Mouse (Mus musculus) heart, adult 9 months (tissue): ENCODE data around the gene Cep78.
A peak's percentile ranks its signal among the peaks of the same experiment; 100 is the strongest.

Experiments
- DNase-seq, 2 experiments: peaks; one replicate each; pipeline ENCODE4 v3.0.0; 2022; ENCODE audit warnings: low spot score in 2 of 2

Cep78 gene

GRCm38 (mm10) chr19:15965082-15965481 is 19.7 kb downstream of the Cep78 start:
- DNase-seq: peak; percentile 9 to 26

GRCm38 (mm10) chr19:15964533-15964932 is 20.3 kb downstream of the Cep78 start:
- no peak for DNase-seq

- DNase-seq: no peak
These were observed 21.6 kb downstream of the Cep78 start for GRCm38 (mm10) chr19:15963011-15963695.

GRCm38 (mm10) chr19:15962313-15962712 is 22.5 kb downstream of the Cep78 start:
- no peak for DNase-seq

- no peak for DNase-seq
These were observed 34.6 kb downstream of the Cep78 start for GRCm38 (mm10) chr19:15950225-15950624.

- no peak for DNase-seq
These were observed 35.9 kb downstream of the Cep78 start for GRCm38 (mm10) chr19:15948867-15949266.

GRCm38 (mm10) chr19:15948426-15948825 is 36.4 kb downstream of the Cep78 start:
- DNase-seq: no peak

GRCm38 (mm10) chr19:15947237-15947636 is 37.6 kb downstream of the Cep78 start, which contains the start of gene Psat1:
TSS of gene Psat1 (minus strand) at chr19:15947337.
- no peak for DNase-seq

- DNase-seq: no peak
These were observed 38.1 kb downstream of the Cep78 start for GRCm38 (mm10) chr19:15946663-15947062.

GRCm38 (mm10) chr19:15943117-15943423 is 41.7 kb downstream of the Cep78 start:
- no peak for DNase-seq

GRCm38 (mm10) chr19:15942421-15943116 is 42.2 kb downstream of the Cep78 start:
- DNase-seq: no peak

GRCm38 (mm10) chr19:15941399-15941798 is 43.4 kb downstream of the Cep78 start:
- no peak for DNase-seq

- peak; percentile 34 to 72 for DNase-seq
These were observed 59.1 kb downstream of the Cep78 start for GRCm38 (mm10) chr19:15925719-15926045.

GRCm38 (mm10) chr19:15924866-15925718 is 59.7 kb downstream of the Cep78 start:
- DNase-seq: peak; percentile 85 to 92

- DNase-seq: peak; percentile 46 to 52
These were observed 60.5 kb downstream of the Cep78 start for GRCm38 (mm10) chr19:15924181-15924865.

GRCm38 (mm10) chr19:15923426-15923825 is 61.4 kb downstream of the Cep78 start:
- DNase-seq: peak; percentile 17 to 37

GRCm38 (mm10) chr19:15919336-15919735 is 65.5 kb downstream of the Cep78 start:
- DNase-seq: no peak

- DNase-seq: no peak
These were observed 66.7 kb downstream of the Cep78 start for GRCm38 (mm10) chr19:15918111-15918510.

- DNase-seq: no peak
These were observed 71.4 kb downstream of the Cep78 start for GRCm38 (mm10) chr19:15913249-15913997.

- no peak for DNase-seq
These were observed 73.3 kb downstream of the Cep78 start for GRCm38 (mm10) chr19:15911441-15911840.

GRCm38 (mm10) chr19:15910987-15911386 is 73.8 kb downstream of the Cep78 start:
- DNase-seq: peak; percentile 37 to 55
